Mouse (Mus musculus) mammary gland, adult 2 months (tissue): ENCODE results near the gene Lrp1. TPM values are rescaled to one million over a fixed set of nuclear protein-coding genes. Genes with fewer than 3 reads are reported as not detected.

Experiments used
- polyA plus RNA-seq: library from polyadenylated mRNA; depleted of rRNA; stranded (reverse); fragments of >200 nt; gene quantifications from 2 replicates; pipeline ENCODE4 v1.2.3, GENCODE M21; 2012; ENCODE audit warnings: low replicate concordance; rRNA removed

Lrp1 gene
- polyA plus RNA-seq: 145 and 233 TPM in 2 replicates

GRCm38 (mm10) chr10:127620406-127621190 is at the start of gene Lrp1:
Gene Lrp1 (minus strand): TSS chr10:127621148.

GRCm38 (mm10) chr10:127668093-127669050 is 47.4 kb upstream of the Lrp1 start, which contains the start of gene Nab2:
Gene Nab2 (minus strand): TSS chr10:127668568.

GRCm38 (mm10) chr10:127666501-127667268 is 45.7 kb upstream of the Lrp1 start, which contains the start of gene Nemp1:
Gene Nemp1 (plus strand): TSS chr10:127666901.

GRCm38 (mm10) chr10:127642772-127643552 is 22.0 kb upstream of the Lrp1 start, which contains the start of gene Stat6:
Gene Stat6 (plus strand): TSS chr10:127642986.

GRCm38 (mm10) chr10:127534036-127534928 is 86.7 kb downstream of the Lrp1 start, which contains the start of gene Nxph4:
Gene Nxph4 (minus strand): TSS chr10:127534559.

GRCm38 (mm10) chr10:127522088-127522581 is 98.8 kb downstream of the Lrp1 start, which contains the start of gene Shmt2:
Gene Shmt2 (minus strand): TSS chr10:127522444.

GRCm38 (mm10) chr10:127514764-127515163 is 106.2 kb downstream of the Lrp1 start, which contains the start of gene Ndufa4l2:
Gene Ndufa4l2 (plus strand): TSS chr10:127514967.

GRCm38 (mm10) chr10:127500894-127501893 is 119.8 kb downstream of the Lrp1 start, which contains the start of gene Stac3:
Gene Stac3 (plus strand): TSS chr10:127501686.

Other genes with a start within 250 kb of the Lrp1 start
- gene R3hdm2, start 240.8 kb downstream of the Lrp1 start, polyA plus RNA-seq: 105 and 111 TPM in 2 replicates
- gene Stac3, start 119.5 kb downstream of the Lrp1 start, polyA plus RNA-seq: 1.9 and 95.5 TPM in 2 replicates
- 35.3 and 42.8 TPM in 2 replicates for gene Ndufa4l2, start 106.2 kb downstream of the Lrp1 start, polyA plus RNA-seq
- gene Shmt2, start 98.7 kb downstream of the Lrp1 start, polyA plus RNA-seq: 66.4 and 84.1 TPM in 2 replicates
- gene Nxph4, start 86.6 kb downstream of the Lrp1 start, polyA plus RNA-seq: 0.07 and 0.23 TPM in 2 replicates
- 105 and 131 TPM in 2 replicates for gene Stat6, start 21.8 kb upstream of the Lrp1 start, polyA plus RNA-seq
- 2.1 and 4.4 TPM in 2 replicates for gene Nemp1, start 45.8 kb upstream of the Lrp1 start, polyA plus RNA-seq
- gene Nab2, start 47.4 kb upstream of the Lrp1 start, polyA plus RNA-seq: 25.9 and 51.9 TPM in 2 replicates
- 0.23 and 0.26 TPM in 2 replicates for gene Myo1a, start 84.0 kb upstream of the Lrp1 start, polyA plus RNA-seq
- not detected in 2 replicates for gene Tac2, start 103.3 kb upstream of the Lrp1 start, polyA plus RNA-seq
- 5.9 and 7.3 TPM in 2 replicates for gene Zbtb39, start 118.4 kb upstream of the Lrp1 start, polyA plus RNA-seq
- gene Gpr182, start 130.6 kb upstream of the Lrp1 start, polyA plus RNA-seq: 14.4 and 16.8 TPM in 2 replicates
- gene Rdh1, start 138.6 kb upstream of the Lrp1 start, polyA plus RNA-seq: 0.08 and 0.27 TPM in 2 replicates
- 0.12 and 0.85 TPM in 2 replicates for gene Rdh16f1, start 138.6 kb upstream of the Lrp1 start, polyA plus RNA-seq
- gene Rdh9, start 155.2 kb upstream of the Lrp1 start, polyA plus RNA-seq: 0.37 TPM in 1 of 2 replicates, not detected in the other
- gene Rdh16, start 180.0 kb upstream of the Lrp1 start, polyA plus RNA-seq: 0.13 TPM in 2 replicates
- gene Rdh19, start 228.8 kb upstream of the Lrp1 start, polyA plus RNA-seq: not detected in 2 replicates
- 0.10 TPM in 1 of 2 replicates, not detected in the other for gene Rdh16f2, start 245.3 kb upstream of the Lrp1 start, polyA plus RNA-seq